Mouse (Mus musculus) cerebellum, adult 2 months (tissue): ENCODE results near the gene Tmem156. TPM values are rescaled to one million over a fixed set of nuclear protein-coding genes. Genes with fewer than 3 reads are reported as not detected.

ENCODE experiments used
- DNase-seq, 2 experiments: peaks; one replicate each; pipeline ENCODE4 v3.0.0; 2021
- H3K27ac ChIP-seq: fragments of 200-500 bp; 2 replicates; pipeline ENCODE4 v1.5.1; 2012; ENCODE audit warnings: low read length, control low read depth, inconsistent platforms; ENCODE audit not compliant: insufficient read depth
- H3K27me3 ChIP-seq: fragments of 200-500 bp; 2 replicates; pipeline ENCODE4 v1.6.1; 2012; ENCODE audit warnings: inconsistent platforms, mild to moderate bottlenecking, low read length, moderate library complexity; ENCODE audit not compliant: control insufficient read depth, insufficient read depth
- H3K4me1 ChIP-seq: fragments of 200-500 bp; 2 replicates; pipeline ENCODE4 v1.6.1; 2011; ENCODE audit warnings: low read length; ENCODE audit not compliant: control insufficient read depth, insufficient read depth
- H3K4me3 ChIP-seq: fragments of 200-500 bp; replicated peaks from 2 replicates; pipeline ENCODE3; 2011; ENCODE audit warnings: mild to moderate bottlenecking, low read depth, low read length, control low read depth; ENCODE audit not compliant: insufficient read depth
- CTCF ChIP-seq: fragments of 200-500 bp; IDR thresholded peaks from 2 replicates; pipeline ENCODE4 v1.5.1; 2011; ENCODE audit warnings: low read depth, mild to moderate bottlenecking, control low read depth, low read length, moderate library complexity, borderline replicate concordance; ENCODE audit not compliant: insufficient read depth
- POLR2A ChIP-seq: fragments of 200-500 bp; IDR thresholded peaks from 2 replicates; pipeline ENCODE4 v1.6.1; 2011; ENCODE audit warnings: low read length, control low read depth, borderline replicate concordance; ENCODE audit not compliant: insufficient read depth
- WGBS: fragments of 180-500 bp; shearing (Covaris S2); methylation state at CpG from one replicate; pipeline ENCODE4 v1.1.7; 2018; 5-methylcytosine and 5-hydroxymethylcytosine counted together
- polyA plus RNA-seq: library from polyadenylated mRNA; depleted of rRNA; stranded (reverse); fragments of >200 nt; gene quantifications from 2 replicates; pipeline ENCODE4 v1.2.3, GENCODE M21; 2012

Gene Tmem156
- polyA plus RNA-seq, 1 experiment, result 0.16 TPM

DNA sequence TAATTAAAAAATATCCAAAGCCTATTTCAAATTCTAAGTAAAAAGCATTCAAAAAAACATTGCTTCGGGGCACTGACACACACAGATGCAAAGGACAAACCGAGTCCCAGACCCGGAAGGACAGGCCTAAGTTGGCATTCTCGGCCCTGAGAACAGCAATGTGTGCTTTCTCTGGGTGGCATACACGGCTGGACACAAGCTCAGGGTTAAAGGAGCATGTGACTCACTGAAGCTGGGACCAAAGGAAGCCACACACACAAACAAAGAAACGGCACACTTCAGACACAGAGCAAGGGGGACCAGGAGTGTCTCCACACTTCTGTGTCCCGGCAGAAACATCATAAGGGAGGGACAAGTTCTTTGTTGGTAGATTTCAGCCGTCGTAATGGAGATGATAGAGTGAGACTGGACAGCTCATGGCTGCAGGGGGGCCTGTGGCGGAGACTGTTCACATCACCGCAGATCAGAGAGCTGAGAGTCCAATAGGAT is 48.5 kb downstream of the Tmem156 start:
- no peak overlapping the region for H3K27ac ChIP-seq
- no peak for DNase-seq

DNA sequence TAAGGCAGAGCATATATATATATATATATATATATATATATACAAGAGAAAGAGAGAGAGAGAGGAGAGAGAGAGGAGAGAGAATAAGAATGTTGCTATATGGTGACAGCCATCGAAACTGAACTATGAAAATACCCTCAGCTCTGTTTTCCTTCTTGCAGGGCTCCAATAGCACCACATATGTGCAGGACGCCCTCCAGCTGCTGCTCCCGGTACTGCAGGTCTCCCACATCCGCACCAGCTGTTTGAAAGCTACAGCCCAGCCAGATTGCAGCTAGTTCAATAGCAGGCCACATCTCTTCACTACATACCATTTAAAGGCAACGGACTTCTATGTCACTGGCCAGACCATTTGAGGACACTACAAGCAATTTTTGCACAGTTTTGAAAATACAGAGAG is 51.5 kb downstream of the Tmem156 start:
- 0 out of 2 replicates have a peak, but pooled peaks have one; percentile 13 for TF ChIP-seq CTCF
- TF ChIP-seq POLR2A, result no peak
- H3K4me1 ChIP-seq, result peaks cover 7% of the 10 kb centered on the region
- WGBS, result 81% methylated on average over 5 of the region's 5 CpGs
- DNase-seq, result no peak
- H3K4me3 ChIP-seq, result no peak overlapping the region
- no peaks in the 10 kb centered on the region for H3K27me3 ChIP-seq
- H3K27ac ChIP-seq, result no peak overlapping the region

More for the DNA sequence above, 48.5 kb downstream of the Tmem156 start:
- H3K4me3 ChIP-seq, result no peak overlapping the region
- H3K4me1 ChIP-seq, result peaks cover 16% of the 10 kb centered on the region
- no peaks in the 10 kb centered on the region for H3K27me3 ChIP-seq
- TF ChIP-seq POLR2A (no peak), CTCF (no peak)
- 82% methylated on average over 11 of the region's 11 CpGs for WGBS

GRCm38 (mm10) chr5:65038811-65039571 is 52.9 kb downstream of the Tmem156 start:
- Histone ChIP-seq H3K4me1 (peaks cover 7% of the 10 kb centered on the region), H3K27me3 (no peaks in the 10 kb centered on the region), H3K4me3 (no peak overlapping the region), H3K27ac (no peak overlapping the region)
- TF ChIP-seq POLR2A, result no peak
- no peak for TF ChIP-seq CTCF
- DNase-seq, result no peak
- WGBS, result 61% methylated on average over 11 of the region's 11 CpGs

DNA sequence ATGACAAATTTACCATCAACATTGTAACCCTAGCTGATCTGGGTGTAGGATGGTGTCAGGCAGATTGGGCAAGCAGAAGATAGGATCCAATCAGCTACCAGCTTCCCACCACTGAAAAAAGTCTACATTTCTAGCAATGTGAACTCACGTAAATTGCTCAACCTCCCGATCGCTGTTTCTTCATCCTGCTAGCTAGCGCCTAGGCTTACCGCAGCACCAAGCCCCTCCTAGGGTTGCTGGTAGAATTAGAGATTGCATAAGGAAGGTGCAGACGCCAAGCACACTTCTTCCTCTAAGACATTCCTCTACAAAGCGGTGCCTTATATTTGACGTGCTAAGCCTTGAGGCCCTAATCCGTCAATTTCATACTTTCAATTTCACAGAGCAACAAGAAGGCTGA is 53.6 kb downstream of the Tmem156 start:
- no peak for DNase-seq
- TF ChIP-seq POLR2A (no peak), CTCF (no peak)

DNA sequence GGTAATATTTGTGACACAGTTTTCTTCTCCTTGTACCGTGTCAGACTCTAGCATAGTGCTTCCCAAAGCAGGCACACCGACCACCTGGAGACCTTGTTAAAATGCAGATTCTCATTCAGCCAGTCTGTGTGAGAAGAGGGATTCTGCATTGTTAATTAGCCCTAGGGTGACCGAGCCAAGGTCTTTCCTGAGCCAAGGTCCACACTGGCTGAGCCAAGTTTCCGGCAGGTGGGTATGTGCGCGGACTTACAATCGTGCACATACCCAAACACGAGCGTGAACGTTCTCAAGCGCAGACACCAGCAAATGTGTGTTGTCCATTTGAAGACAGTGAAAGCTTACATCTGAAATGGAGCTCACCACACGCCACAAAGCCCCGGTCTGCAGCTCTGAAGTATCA is 55.3 kb downstream of the Tmem156 start:
- H3K4me1 ChIP-seq, result peaks cover 7% of the 10 kb centered on the region
- no peaks in the 10 kb centered on the region for H3K27me3 ChIP-seq
- 8% methylated on average over 13 of the region's 13 CpGs for WGBS
- no peak overlapping the region for H3K4me3 ChIP-seq
- H3K27ac ChIP-seq, result no peak overlapping the region
- peak; percentile 61 to 71 for DNase-seq
- no peak for TF ChIP-seq POLR2A
- TF ChIP-seq CTCF, result no peak

More for the DNA sequence above, 53.6 kb downstream of the Tmem156 start:
- no peaks in the 10 kb centered on the region for H3K27me3 ChIP-seq
- H3K27ac ChIP-seq, result no peak overlapping the region
- 96% methylated on average over 9 of the region's 9 CpGs for WGBS
- peaks cover 7% of the 10 kb centered on the region for H3K4me1 ChIP-seq
- H3K4me3 ChIP-seq, result no peak overlapping the region

DNA sequence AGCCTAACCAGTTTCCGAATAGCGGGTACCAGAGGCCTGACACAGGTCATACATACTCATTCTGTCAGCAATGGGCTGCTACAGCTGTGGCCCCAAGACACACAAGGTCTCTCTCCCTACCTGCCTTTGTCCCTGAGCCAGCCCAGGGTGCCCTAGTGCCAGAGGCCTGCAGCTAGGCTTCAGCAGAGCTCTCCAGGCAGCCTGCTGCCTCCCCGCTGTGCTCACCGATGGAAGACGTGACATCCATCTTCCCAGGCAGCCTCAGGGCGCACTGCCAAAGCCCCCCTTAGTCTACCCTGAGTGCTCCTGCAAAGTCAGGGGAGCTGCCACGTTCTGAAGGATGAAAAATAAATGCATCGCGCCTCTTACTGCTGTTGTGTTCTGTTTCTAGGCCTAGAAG is 63.9 kb downstream of the Tmem156 start:
- Histone ChIP-seq H3K27me3 (no peaks in the 10 kb centered on the region), H3K4me1 (no peaks in the 10 kb centered on the region), H3K4me3 (no peak overlapping the region), H3K27ac (no peak overlapping the region)
- no peak for DNase-seq
- WGBS, result 61% methylated on average over 9 of the region's 9 CpGs
- no peak for TF ChIP-seq CTCF
- TF ChIP-seq POLR2A, result no peak

DNA sequence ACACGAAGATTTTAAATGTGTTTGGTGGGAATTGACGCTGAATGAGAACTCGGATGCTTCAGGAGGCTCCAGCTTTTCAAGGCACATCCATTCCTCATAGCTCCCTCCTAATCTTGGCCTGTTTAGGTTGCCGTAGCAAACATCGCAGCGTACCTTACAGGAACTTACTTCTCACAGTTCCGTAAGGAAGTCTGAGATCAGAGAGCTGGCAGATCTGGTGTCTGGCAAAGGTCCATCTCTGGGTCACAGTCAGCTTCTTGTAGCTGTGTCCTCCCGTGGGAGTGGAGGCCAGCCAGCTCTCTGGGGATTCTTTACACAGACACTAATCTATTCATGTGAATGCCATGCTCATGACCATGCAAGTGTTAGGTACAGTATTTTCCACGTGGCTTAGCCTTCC is 65.2 kb downstream of the Tmem156 start:
- Histone ChIP-seq H3K27me3 (no peaks in the 10 kb centered on the region), H3K4me3 (no peak overlapping the region), H3K27ac (no peak overlapping the region), H3K4me1 (no peaks in the 10 kb centered on the region)
- no peak for TF ChIP-seq CTCF
- no peak for TF ChIP-seq POLR2A
- 42% methylated on average over 9 of the region's 9 CpGs for WGBS
- DNase-seq, result peak in 1 of 2 experiments; percentile 30

- TF ChIP-seq POLR2A (no peak), CTCF (no peak)
- no peak overlapping the region for H3K27ac ChIP-seq
- no peaks in the 10 kb centered on the region for H3K4me1 ChIP-seq
- H3K4me3 ChIP-seq, result no peak overlapping the region
- no peaks in the 10 kb centered on the region for H3K27me3 ChIP-seq
- no peak for DNase-seq
- 66% methylated on average over 6 of the region's 6 CpGs for WGBS
Measured at GRCm38 (mm10) chr5:65025916-65026315, 66.0 kb downstream of the Tmem156 start.
